Mouse (Mus musculus): ENCODE measurements around the gene Cdcp1.
A peak's percentile ranks its signal among the peaks of the same experiment; 100 is the strongest.

The Cdcp1 gene

DNA sequence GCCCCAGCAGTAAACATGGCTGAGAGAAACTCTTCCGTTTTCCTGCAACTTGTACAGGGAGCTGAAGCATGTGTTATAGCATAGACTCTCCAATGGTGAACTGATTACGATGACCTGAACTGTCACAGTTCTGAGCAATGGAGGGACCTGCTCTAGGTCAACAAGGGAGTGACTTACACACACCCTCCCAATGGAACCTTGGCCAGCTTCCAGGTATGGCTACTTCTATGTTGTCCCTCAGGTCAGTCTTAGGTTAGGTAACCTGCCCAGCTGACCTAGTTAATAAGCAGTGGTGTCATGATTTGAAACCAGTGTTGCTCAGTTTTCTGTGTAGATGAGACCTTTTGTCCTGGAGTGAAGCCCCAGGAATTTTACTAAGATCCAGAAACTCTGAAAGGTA, 8.9 kb downstream of the Cdcp1 start:
- DNase-seq = peak in 1 of 2 experiments; percentile 11

DNA sequence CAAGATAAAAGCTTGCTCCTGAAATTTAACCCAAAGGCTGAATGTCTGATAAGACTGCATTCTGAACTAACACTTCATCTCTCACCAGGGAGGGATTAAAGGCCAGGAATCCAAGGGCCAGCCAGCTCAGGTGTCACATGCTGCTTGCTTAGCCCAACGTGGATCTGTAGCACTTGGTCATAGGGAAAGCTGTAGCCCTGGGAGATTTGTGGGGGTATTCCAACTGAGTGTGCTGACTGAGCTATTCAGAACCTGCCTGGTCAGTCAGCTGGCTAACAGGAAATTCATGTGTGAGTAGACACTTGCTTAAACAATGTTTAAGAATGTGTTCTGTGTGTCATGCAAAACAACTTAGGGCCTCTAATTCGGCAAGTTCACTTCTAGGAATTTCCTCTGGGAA, 9.3 kb downstream of the Cdcp1 start:
- no peak for DNase-seq

DNA sequence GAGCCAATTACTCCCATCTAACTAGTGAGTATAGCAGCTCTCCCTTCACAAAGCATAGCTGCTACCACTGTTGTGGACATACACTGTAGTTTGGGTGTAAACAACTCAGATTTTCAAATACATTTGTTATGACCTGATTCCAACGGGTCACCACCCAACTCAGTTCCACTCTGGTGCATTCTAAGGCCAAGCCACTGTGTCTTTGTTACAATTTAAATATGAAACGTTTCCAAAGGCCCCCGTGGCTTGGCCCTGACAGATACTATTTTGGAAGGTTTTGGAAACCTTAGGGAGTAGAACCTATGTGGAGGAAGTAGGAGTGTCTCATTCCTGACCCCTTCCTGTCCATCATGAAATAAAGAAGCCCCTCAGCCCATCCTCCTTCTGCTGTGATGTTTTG, 15.7 kb downstream of the Cdcp1 start:
- DNase-seq = no peak

DNA sequence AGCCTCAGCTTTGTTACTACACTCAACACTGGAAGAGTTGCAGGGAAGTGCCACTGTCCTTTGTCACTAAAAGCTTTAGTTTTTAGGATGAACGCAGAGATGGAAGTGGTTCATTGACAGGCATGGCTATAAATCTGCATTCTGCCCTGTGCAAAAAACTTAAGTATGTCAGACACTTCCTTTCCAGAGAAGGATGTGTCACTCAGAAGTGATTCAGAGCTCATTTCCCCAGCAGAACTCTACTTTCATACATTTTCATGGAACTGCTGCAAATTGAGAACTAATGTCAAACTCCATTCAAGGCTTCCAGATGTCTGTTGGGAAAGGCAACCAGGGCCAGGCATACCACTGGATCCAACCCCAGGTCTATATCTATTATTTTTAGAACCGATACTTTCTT, 27.6 kb downstream of the Cdcp1 start:
- no peak for DNase-seq

DNA sequence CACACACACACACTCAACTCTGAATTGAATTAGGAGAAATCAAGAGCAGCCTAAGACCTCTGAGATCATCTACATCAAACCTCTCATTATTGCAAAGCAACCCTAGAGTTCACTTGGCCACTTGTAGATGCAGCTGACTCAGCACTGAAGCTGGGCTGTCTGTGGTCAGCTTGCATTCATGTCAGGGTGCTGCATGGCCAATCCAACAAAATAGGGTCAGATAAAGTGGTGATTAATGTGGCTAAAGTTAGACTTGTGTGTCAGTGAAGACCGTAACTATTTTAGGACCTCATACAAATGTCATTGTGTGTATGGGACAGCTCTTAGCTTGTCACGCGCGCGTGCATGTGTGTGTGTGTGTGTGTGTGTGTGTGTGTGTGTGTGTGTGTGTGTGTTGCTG, 28.2 kb downstream of the Cdcp1 start:
- no peak for DNase-seq

DNA sequence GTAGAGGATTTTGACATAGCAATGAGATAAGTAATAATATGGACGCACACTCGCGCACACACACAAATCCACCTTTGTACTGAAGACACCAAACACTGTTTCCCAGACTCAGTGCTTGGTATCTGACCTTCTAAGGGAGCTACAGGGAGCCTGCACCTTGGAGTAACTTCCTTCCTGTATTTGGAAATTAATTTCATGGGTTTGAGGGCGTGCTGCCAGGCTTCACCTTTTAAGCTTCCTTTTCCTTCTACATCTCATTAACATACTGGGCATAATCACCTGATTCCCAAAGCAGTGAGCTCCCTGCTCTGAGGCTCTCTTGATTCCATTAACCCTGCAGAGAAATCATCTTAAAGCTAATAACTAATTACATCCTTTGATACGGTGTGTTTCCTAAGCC, 29.7 kb downstream of the Cdcp1 start:
- no peak for DNase-seq

DNA sequence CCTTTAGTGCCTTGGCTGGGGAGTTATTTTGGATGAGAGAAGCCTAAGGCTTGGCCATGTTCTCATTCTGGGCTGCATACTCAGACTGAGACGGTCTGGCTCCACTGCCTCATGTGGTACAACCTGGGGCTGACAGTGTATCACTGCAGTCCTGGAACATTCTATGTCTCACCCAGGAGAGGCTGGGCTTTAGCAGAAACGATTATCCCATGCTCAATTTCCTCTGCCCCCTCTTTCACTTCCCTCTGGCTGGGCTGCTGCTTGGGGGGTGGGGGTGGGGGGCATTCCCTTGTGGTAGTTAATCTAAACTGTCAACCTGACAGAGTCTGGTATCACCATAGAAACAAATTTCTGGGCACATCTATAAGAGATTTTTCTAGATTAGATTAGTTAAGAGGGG, 30.3 kb downstream of the Cdcp1 start:
- no peak for DNase-seq

DNA sequence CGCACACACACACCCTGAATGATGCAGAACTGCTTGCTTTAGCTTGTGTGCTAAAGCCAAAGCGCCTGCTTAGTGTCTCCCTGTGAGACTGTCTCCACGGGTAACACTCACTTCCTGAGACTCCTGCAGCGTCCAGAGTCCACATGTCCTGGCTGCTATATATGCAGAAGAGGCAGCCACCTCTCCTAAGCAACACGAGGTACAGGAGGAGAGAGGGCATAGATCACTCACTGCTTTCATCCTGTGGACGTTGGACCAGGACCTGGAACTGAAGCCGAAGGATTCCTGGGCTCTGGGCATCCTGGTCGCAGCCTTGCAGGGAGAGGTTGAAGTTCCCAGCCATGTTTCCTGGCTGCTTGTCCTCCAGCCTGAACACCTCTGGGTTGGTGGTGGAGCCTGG, 32.6 kb downstream of the Cdcp1 start:
- DNase-seq = no peak

DNA sequence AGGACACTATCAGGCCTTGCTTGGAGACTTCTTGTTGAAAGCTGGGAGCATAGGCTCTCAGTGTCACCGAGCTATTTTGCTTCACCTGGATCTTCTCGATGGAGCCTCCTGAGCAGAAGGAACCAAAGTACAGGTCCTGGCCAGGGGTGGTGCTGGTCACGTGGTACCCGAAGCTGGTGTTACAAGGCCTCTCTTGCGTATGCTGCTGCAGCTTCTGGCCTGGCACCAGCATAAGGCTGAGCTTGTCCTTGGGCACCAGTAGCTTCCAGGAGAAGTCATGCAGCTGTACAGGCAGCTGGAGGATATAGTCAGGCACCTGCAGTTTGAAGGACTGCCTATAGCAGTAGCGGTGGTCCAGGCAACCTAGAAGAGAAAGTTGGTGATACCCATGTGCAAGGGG, 35.8 kb downstream of the Cdcp1 start:
- DNase-seq = no peak

DNA sequence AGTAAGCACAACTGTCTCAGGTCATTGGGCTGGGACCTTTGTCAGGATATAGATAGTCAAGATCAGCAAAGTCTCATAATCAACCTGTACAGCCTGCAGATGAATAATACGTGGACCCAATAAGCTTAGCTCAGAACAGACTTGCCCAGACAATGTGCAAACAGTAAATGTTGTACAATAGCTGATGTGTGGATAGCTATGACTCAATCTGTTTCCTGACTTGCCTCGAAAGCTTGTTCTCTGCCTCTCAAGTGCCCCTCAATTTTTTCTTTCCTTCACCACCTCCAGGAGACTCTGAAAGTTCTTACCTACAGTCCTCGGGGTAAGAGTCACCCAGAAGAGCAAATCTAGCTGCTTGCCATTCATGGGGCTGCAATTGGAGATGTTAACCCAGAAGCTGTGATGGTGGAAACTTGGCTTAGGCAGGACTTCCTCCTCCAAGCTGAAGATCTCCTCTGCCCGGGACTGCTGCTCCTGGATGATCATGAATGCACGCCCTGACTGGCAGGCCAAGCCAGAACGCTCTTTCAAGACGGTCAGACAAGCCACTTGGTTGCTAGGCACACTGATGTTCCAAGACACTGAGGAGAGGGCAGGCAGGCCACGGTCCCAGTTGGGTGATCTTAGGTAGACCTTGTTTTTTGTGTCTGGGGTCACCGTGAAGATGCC, 38.3 kb downstream of the Cdcp1 start:
- no peak for DNase-seq

DNA sequence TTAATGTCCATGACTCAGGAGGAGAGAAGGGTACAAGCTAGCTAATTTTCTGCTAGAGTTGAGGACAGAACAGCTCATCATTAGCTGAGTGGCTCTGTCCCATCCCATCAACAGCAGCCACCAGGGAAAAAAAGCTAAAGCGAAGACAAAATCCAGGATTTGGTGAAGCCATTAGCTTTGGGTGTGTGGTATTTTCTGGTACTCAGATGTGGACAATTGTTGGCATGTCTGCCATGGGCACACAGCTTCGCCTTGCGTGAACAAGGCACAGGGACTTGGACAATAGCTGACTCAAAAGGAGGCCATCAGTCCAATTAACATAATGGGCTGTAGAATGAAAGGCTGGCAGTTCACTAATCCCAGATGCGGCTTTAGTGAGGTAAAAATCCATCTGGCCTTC, 41.5 kb downstream of the Cdcp1 start:
- DNase-seq = no peak

DNA sequence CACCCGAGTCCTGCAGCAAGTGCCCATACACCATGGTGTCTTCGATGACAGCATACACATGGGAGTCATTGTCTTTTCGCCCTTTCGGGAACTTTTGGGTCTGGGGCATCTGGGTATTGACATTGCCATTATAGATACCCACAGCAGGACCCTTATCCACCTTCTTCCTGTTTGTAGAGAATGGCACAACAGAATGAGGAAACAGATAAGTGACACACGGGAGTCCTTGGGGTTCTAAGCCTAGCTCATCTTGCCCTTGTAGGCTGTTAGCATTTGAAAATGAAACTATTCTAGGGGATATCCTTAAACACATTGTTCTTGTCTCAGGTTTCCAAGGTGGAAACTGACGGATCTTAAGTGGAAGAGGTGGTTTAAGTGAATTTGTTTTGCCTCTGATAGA, 42.1 kb downstream of the Cdcp1 start:
- DNase-seq = no peak

DNA sequence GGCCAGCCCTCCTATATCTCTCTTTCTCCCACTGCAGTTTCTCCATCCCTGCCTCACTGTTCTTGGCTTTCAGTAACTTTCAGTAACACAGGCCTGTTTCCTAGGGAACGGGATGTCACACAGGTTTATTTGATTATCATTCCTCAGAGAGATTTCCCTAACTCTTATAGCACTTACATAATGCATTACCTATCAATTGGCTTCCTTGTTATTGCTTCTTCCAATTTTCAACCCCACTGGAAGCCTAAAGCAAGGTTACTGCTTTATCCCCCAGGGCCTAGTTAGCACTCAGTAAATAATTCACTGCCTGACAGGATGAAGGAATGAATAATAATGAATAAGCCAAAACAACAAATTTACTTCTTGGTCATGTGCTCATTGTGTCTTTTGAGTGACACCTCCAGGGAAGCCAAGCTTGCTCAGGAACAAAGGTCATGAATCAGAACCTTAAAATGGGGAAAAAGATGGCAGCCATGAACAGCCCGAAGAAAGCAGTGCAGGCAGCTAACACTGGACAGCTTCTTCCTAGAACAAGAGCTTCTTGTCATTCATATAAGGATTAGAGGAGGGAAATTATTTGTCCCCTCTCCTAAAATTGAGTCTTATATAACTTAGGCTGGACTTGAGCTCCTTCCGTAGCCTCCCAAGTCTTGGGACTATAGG, 49.9 kb downstream of the Cdcp1 start:
- DNase-seq = no peak

GRCm38 (mm10) chr9:123162985-123163694, 52.7 kb downstream of the Cdcp1 start:
- DNase-seq = no peak

- DNase-seq = no peak
Measured at GRCm38 (mm10) chr9:123161792-123162191, 54.0 kb downstream of the Cdcp1 start.

DNA sequence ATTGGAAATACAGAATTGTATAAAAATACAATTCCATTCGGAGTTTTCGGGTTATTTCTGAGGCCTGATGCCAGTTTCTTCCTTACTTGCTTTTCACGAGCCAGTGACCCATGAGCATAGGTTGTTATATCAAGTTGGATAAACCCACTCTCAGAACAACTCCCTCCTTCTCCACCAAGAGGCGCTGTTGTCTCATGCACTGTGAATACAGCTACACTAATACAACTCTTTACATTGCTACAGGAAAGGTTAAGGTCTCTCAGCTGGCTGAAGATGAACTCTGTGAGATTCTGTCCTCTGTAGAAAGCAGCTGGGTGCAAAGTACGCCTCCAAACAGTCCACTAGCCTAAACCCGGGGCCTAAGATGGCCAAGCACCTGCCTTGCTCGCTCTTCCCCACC, 56.5 kb downstream of the Cdcp1 start:
- peak; percentile 53 to 72 for DNase-seq

- peak; percentile 59 to 68 for DNase-seq
Measured at GRCm38 (mm10) chr9:123158125-123158836, 57.6 kb downstream of the Cdcp1 start.

- peak; percentile 22 for DNase-seq
Measured at GRCm38 (mm10) chr9:123157699-123158098, 58.1 kb downstream of the Cdcp1 start.

GRCm38 (mm10) chr9:123156910-123157361, 58.9 kb downstream of the Cdcp1 start:
- DNase-seq = peak; percentile 50 to 61

- no peak for DNase-seq
Measured at GRCm38 (mm10) chr9:123153121-123153520, 62.7 kb downstream of the Cdcp1 start.

DNA sequence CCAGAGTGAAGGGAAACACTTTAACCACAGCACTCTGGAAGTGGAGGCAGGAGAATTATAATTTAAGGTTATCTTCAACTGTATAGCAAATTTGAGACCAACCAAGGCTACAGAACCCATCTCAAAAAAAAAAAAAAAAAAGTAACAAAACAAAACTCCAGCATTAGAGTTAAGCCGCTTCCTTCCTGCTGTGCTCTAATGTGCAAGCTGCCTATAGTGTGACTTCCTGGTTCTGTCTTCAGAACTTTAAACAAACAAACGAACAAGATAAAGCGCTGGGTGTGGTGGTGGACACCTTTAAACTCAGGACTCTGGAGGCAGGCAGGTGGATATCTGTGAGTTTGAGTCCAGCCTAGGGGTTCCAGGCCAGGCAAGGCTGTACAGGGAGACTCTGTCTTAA, 63.8 kb downstream of the Cdcp1 start:
- DNase-seq = no peak

DNA sequence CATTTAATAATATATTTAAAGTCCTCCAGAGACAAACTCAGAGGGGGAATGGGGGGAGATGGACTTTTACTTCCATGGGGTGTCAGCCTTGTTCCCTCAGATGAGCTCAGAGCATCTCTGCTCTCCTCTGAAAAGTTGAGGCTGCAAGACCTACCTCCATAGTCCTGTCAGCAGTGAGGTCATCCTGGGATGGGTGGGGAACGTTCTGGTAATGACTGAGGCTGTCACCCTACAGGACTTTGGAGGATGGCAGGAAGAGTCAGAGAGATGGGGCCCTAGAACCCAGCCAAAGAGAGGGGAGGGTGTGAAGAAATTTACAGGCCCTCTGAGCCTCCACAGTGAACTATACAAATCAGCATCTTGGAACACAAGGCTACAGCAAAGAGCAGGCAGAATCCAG, 64.3 kb downstream of the Cdcp1 start:
- DNase-seq = no peak

GRCm38 (mm10) chr9:123150241-123151020, 65.4 kb downstream of the Cdcp1 start, which contains the start of gene Clec3b:
Clec3b (plus strand) TSS chr9:123150946.
- peak; percentile 23 to 45 for DNase-seq

All from cerebellum, postnatal 14 days (tissue).